Mouse (Mus musculus) forebrain, embryonic 11.5 days (tissue): ENCODE measurements around the gene Nup85. TPM values are rescaled to one million over a fixed set of nuclear protein-coding genes. Genes with fewer than 3 reads are reported as not detected.
"Not testable (repeated sequence)": the region's sequence is repeated elsewhere in the genome, so short reads cannot be mapped to it uniquely, and the experiment has no call there.

ENCODE experiments used
- ATAC-seq: fragments of 200-750 bp; cut with Nextera tagmentation; replicated peaks from 2 replicates; pipeline ENCODE4 v1.8.0; 2017; ENCODE audit warnings: moderate TSS enrichment; ENCODE audit not compliant: low FRiP score
- DNase-seq: peaks from one replicate; pipeline ENCODE4 v3.0.0-alpha.2; 2017; ENCODE audit warnings: low spot score
- H3K27ac ChIP-seq: fragments of 300-500 bp; sonication (generic); 2 replicates; pipeline ENCODE4 v1.5.1; 2014; ENCODE audit warnings: low read depth, low read length
- H3K27me3 ChIP-seq: fragments of 300-500 bp; sonication (generic); 2 replicates; pipeline ENCODE4 v1.6.1; 2014; ENCODE audit warnings: mild to moderate bottlenecking, low read length, mixed read lengths; ENCODE audit not compliant: control insufficient read depth, insufficient read depth
- H3K36me3 ChIP-seq: fragments of 300-500 bp; sonication (generic); 2 replicates; pipeline ENCODE4 v1.6.1; 2014; ENCODE audit warnings: mild to moderate bottlenecking, low read length, moderate library complexity, mixed read lengths; ENCODE audit not compliant: control insufficient read depth, insufficient read depth
- H3K4me1 ChIP-seq: fragments of 300-500 bp; sonication (generic); replicated peaks from 2 replicates; pipeline ENCODE4 v1.6.1; 2014; ENCODE audit warnings: low read length, mixed read lengths; ENCODE audit not compliant: control insufficient read depth, insufficient read depth
- H3K4me2 ChIP-seq: fragments of 300-500 bp; sonication (generic); 2 replicates; pipeline ENCODE4 v1.6.1; 2014; ENCODE audit warnings: low read depth, mild to moderate bottlenecking, low read length, moderate library complexity, mixed read lengths; ENCODE audit not compliant: severe bottlenecking
- H3K4me3 ChIP-seq: fragments of 300-500 bp; sonication (generic); 2 replicates; pipeline ENCODE4 v1.5.1; 2014; ENCODE audit warnings: low read depth, low read length
- H3K9ac ChIP-seq: fragments of 300-500 bp; sonication (generic); 2 replicates; pipeline ENCODE4 v1.6.1; 2014; ENCODE audit warnings: low read length
- H3K9me3 ChIP-seq: fragments of 300-500 bp; sonication (generic); 2 replicates; pipeline ENCODE4 v1.6.1; 2016; ENCODE audit warnings: low read length, mixed read lengths; ENCODE audit not compliant: control insufficient read depth
- WGBS: fragments of 180-500 bp; shearing (Covaris S2); extraction: QIAGEN DNeasy Blood & Tissue Kit; methylation state at CpG from one replicate; pipeline ENCODE4 v1.1.7; 2014; 5-methylcytosine and 5-hydroxymethylcytosine counted together
- polyA plus RNA-seq: library from polyadenylated mRNA; unstranded; fragments of >200 nt; fragmentation: Nextera tagmentation; extraction: Ambion mirVana; gene quantifications from 2 replicates; pipeline ENCODE4 v1.2.1, GENCODE M21; 2014

Gene Nup85
- polyA plus RNA-seq, 1 experiment from 2014 or later, result 236 TPM

DNA sequence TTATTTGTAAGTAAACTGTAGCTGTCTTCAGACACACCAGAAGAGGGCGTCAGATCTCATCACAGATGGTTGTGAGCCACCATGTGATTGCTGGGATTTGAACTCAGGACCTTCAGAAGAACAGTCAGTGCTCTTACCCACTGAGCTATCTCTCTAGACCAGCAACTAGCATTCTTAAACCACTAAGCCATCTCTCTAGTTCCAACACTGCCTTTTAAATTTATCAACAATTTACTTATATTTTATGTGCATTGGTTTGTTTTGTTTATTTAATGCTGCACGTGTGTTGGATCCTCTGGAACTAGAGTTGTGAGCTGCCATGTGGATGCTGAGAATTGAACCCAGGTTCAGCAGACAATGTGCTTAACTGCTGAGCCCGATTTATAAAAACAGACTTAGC lies 37.8 kb upstream of the Nup85 start:
- H3K4me1 ChIP-seq, H3K27me3 ChIP-seq, H3K9ac ChIP-seq, DNase-seq, H3K4me2 ChIP-seq, H3K9me3 ChIP-seq, H3K27ac ChIP-seq, H3K4me3 ChIP-seq, ATAC-seq: not testable (repeated sequence)
- WGBS, result 90% methylated on average over 3 of the region's 3 CpGs
- H3K36me3 ChIP-seq, result peaks cover 14% of the 10 kb centered on the region

DNA sequence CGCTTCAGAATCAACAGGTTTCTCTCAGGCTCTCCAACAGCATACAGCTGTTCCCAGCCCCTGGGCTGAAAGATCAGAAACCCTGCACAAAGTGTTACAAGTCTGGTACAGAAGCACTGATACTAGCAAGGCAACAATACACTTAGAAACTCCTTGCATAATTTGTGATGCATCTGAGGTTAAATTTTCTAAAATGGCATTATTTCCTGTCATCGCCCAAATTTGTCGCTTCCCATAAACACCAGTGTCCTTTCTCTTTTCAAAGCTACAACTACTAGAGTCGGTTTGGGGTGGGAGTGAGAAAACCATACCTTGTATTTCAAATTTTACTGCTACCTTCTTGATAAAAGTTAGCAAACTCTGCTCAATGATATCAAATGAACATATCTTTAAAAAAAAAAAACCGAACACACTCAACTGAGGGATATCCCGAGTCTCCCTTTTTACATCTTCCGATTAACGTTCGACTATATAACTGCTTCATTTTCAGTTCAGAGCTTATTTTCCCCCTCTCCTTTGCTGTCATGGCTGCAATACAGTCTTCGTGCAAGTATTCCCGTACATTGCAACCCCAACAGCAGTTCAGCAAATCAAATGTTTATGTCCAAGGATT lies 29.4 kb upstream of the Nup85 start:
- Histone ChIP-seq H3K4me2 (peak overlapping the region; percentile 79), H3K4me1 (no peaks in the 10 kb centered on the region), H3K27me3 (no peaks in the 10 kb centered on the region), H3K9me3 (no peaks in the 10 kb centered on the region), H3K27ac (peak overlapping the region; percentile 99), H3K9ac (peak overlapping the region; percentile 99), H3K4me3 (peak overlapping the region; percentile 96), H3K36me3 (peaks cover 16% of the 10 kb centered on the region)
- DNase-seq (no peak), ATAC-seq (no peak)
- whole genome bisulfite sequencing, result 8% methylated on average over 11 of the region's 11 CpGs

DNA sequence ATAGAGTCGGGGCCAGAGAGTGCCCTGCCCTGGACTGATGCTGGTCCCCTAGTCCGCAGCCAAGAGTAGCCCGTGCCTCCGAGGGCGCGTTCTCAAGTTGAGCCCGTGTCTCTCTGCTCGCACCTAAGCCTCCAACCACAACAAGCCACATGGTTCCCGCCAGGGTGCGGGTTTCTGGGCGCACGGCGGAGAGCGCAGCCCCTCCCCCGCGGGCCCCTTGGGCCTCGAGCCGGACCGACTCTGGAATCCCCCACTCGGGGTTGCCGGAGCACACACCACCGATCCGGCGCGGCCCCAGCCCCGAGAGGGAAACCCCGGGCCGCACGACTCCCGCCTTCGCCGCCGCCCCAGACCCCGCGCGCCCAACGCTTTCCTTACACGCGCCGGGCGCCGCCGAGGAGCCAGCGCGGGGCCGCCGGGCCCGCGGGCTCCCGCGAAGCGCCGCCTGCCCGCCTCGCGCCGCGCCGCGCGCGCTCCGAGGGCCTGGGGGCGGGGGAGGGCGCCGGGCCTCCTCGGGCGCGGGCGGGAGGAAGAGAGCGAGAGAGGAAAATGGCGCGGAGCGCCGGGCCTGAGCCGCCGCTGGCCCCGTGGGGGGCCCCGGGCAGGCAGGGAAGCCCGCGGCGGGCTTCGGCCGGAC lies 28.7 kb upstream of the Nup85 start:
- peak; percentile 72 for ATAC-seq
- Histone ChIP-seq H3K36me3 (peaks cover 12% of the 10 kb centered on the region; the same call in 1 of the 2 replicates), H3K9me3 (no peaks in the 10 kb centered on the region), H3K27ac (peak overlapping the region; percentile 99), H3K4me3 (peak overlapping the region; percentile 96), H3K9ac (peak overlapping the region; percentile 99), H3K27me3 (no peaks in the 10 kb centered on the region), H3K4me2 (peak overlapping the region; percentile 79), H3K4me1 (no peaks in the 10 kb centered on the region)
- peak; percentile 87 for DNase-seq
- 1% methylated on average over 49 of the region's 84 CpGs for WGBS

DNA sequence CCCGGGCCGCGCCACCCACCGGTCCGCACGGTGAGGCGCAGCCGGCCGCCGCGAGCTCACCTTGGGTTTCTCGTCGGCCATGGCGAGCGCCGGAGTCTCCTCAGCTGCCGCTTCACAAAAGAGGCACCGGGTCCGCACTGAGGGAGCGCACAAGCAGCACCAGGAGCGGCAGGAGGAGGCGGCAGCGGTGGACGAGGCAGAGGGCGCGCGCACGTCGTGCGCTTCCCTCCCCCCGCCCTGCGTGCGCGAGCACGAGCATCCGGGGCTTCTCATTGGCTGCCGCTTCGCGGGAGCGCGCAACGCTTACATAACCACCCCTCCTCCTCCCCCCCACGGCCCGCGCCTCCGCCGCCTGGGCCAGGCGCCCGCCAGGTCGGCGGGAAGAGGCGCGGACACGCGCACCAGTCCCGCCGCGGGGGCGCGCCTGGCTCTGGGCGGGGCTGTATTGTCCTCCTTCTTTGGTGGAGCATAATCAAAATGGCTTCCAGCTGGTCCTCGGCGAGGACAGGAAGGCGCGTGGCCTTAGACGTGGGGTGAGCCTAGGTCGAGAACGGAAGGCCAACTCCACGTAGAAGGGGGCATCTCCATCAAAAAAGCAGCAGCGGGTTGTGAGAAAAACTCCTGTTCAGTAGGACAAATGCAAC lies 28.1 kb upstream of the Nup85 start, which contains the start of gene Sumo2:
Sumo2 (minus strand) TSS at position 239 of the 644 bp plus-strand sequence.
- Histone ChIP-seq H3K36me3 (peaks cover 12% of the 10 kb centered on the region; the same call in 1 of the 2 replicates), H3K4me2 (peak within 1 kb of the TSS; percentile 79), H3K27ac (peak within 1 kb of the TSS; percentile 99), H3K4me1 (no peaks in the 10 kb centered on the region), H3K9me3 (no peaks in the 10 kb centered on the region), H3K9ac (peak within 1 kb of the TSS; percentile 99), H3K27me3 (no peaks in the 10 kb centered on the region), H3K4me3 (peak within 1 kb of the TSS; percentile 96)
- peak; percentile 88 for ATAC-seq
- 1% methylated on average over 56 of the region's 70 CpGs for WGBS
- DNase-seq, result peak; percentile 100

DNA sequence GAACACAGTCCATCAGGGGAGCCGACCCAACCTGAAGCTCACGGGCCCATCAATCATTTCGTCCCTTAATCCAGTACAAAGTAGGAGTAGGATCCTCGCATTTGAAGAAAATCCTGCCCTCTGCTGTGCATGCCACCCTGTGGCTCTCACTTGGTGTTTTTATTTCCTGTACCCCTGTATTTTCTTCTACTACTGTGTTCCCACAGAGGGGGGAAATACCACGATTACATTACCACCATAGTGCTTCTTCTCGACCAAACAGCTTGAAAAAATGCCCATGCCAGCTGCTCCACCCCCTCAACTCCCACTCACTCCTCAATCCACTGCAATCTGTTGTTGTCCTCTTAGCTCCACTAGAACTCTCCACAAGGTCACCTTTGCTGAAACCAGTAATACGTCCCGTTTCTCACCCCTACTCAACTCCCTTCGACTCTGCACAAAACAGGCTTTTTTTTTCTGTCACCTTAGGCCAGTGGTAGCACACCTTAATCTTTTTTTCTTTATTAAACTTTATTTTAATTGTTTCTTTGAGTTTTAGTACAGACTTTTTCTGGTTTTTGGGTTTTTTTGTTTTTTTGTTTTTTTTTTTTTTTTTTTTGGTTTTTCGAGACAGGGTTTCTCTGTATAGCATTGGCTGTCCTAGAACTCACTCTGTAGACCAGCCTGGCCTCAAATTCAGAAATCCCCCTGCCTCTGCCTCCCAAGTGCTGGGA lies 27.2 kb upstream of the Nup85 start:
- peak overlapping the region; percentile 79; the same call in 1 of the 2 replicates for H3K4me2 ChIP-seq
- H3K4me3 ChIP-seq, result no peak overlapping the region; the same call in 1 of the 2 replicates
- DNase-seq (no peak), ATAC-seq (peak; percentile 11; the same call in 1 of the 2 replicates)
- no peaks in the 10 kb centered on the region for H3K27me3 ChIP-seq
- H3K36me3 ChIP-seq, result peaks cover 10% of the 10 kb centered on the region; the same call in 1 of the 2 replicates
- H3K4me1 ChIP-seq, result no peaks in the 10 kb centered on the region
- 89% methylated on average over 10 of the region's 10 CpGs for WGBS
- peak overlapping the region; percentile 99 for H3K27ac ChIP-seq
- no peaks in the 10 kb centered on the region for H3K9me3 ChIP-seq
- H3K9ac ChIP-seq, result no peak overlapping the region

DNA sequence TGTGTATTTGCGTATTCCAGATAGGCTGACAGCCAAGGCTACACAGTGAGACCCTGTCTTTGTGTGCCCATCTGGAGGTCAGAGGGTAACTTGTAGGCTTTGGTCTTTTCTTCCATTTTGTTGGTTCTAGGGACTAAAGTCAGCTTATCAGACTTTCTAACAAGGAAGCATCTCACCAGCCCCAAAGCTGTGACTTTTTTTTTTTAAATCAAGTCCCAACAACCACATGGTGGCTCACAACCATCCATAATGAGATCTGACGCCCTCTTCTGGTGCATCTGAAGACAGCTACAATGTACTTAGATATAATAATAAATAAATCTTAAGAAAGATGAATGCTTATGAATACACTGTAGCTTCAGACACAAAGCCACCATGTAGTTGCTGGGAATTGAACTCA lies 26.2 kb upstream of the Nup85 start:
- Histone ChIP-seq H3K9me3 (no peaks in the 10 kb centered on the region), H3K27me3 (no peaks in the 10 kb centered on the region), H3K27ac (no peak overlapping the region), H3K4me3 (no peak overlapping the region), H3K4me1 (no peaks in the 10 kb centered on the region), H3K36me3 (peaks cover 5% of the 10 kb centered on the region; the same call in 1 of the 2 replicates), H3K9ac (no peak overlapping the region), H3K4me2 (no peak overlapping the region)
- no peak for ATAC-seq
- no peak for DNase-seq
- 64% methylated on average over 2 of the region's 2 CpGs for WGBS

DNA sequence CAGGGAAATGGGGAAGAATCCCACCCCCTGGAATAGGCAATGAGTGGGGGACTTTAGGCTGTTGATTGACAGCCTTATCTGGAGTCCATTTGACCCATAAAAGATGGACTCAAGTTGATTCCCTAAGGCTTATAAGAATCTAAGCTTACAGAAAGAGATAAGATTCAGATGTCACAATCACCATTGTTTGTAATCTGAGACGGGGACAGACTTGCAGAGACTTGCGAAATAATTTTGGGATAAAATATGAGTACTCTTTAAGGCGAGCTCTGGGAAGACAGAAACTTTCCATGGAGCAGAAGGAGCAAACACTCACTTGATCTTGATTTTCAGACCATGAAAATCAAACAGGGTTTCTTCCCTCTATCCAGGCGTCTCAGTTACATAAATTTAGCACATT lies 20.7 kb upstream of the Nup85 start:
- DNase-seq, result no peak
- no peak overlapping the region for H3K27ac ChIP-seq
- H3K4me3 ChIP-seq, result no peak overlapping the region
- no peak for ATAC-seq
- no peak overlapping the region for H3K4me2 ChIP-seq
- no peaks in the 10 kb centered on the region for H3K9me3 ChIP-seq
- no peak overlapping the region for H3K9ac ChIP-seq
- no peaks in the 10 kb centered on the region for H3K27me3 ChIP-seq
- 83% methylated on average over 4 of the region's 4 CpGs for WGBS
- H3K36me3 ChIP-seq, result no peaks in the 10 kb centered on the region
- H3K4me1 ChIP-seq, result no peaks in the 10 kb centered on the region

DNA sequence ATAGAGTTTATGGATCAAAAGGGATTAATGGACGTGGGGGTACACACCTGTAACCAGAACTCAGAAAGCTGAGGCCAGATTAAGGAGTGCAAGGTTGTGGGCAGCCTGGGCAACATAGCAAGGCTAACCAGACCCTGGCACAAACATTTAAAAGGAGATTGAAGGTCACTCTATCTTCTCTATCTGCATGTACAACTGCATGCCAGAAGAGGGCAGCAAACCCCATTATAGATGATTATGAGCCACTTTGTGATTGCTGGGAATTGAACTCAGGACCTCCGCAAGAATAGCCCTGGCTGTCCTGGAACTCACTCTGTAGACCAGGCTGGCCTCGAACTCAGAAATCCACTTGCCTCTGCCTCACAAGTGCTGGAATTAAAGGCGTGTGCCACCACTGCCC lies 11.5 kb upstream of the Nup85 start:
- ATAC-seq (no peak), DNase-seq (no peak)
- H3K36me3 ChIP-seq, result no peaks in the 10 kb centered on the region
- no peaks in the 10 kb centered on the region for H3K27me3 ChIP-seq
- no peak overlapping the region for H3K4me2 ChIP-seq
- no peak overlapping the region for H3K4me3 ChIP-seq
- no peaks in the 10 kb centered on the region for H3K9me3 ChIP-seq
- WGBS, result 68% methylated on average over 4 of the region's 4 CpGs
- H3K4me1 ChIP-seq, result no peaks in the 10 kb centered on the region
- H3K27ac ChIP-seq, result no peak overlapping the region
- no peak overlapping the region for H3K9ac ChIP-seq
